Mouse (Mus musculus) ES-E14 (cell line): Measurements from ENCODE around the gene Mphosph8. TPM values are rescaled to one million over a fixed set of nuclear protein-coding genes. Genes with fewer than 3 reads are reported as not detected.

Experiments used
- DNase-seq: peaks from one replicate; pipeline ENCODE4 v3.0.0-alpha.2; 2013; ENCODE audit warnings: low read depth, low spot score
- H3K27ac ChIP-seq: 2 replicates; pipeline ENCODE4 v1.5.1; 2012; ENCODE audit warnings: low read depth, mild to moderate bottlenecking, low read length, moderate library complexity, mixed read lengths; ENCODE audit not compliant: poor library complexity, insufficient read depth, severe bottlenecking
- H3K36me3 ChIP-seq: 2 replicates; pipeline ENCODE4 v1.6.1; 2012; ENCODE audit warnings: mild to moderate bottlenecking, low read length, moderate library complexity, mixed read lengths; ENCODE audit not compliant: control insufficient read depth, poor library complexity, insufficient read depth, severe bottlenecking
- H3K4me1 ChIP-seq, 2 experiments: fragments of 150-350 bp in 1 of 2; sonication (generic) in 1 of 2; 2 replicates each; pipeline ENCODE4 v1.6.1; 2012; ENCODE audit warnings: low read length in 2 of 2, mild to moderate bottlenecking in 1 of 2, mixed read lengths in 1 of 2; ENCODE audit not compliant: control insufficient read depth in 2 of 2, insufficient read depth in 2 of 2, poor library complexity in 1 of 2
- H3K4me3 ChIP-seq, 2 experiments: fragments of 150-350 bp in 1 of 2; sonication (generic) in 1 of 2; 2 replicates each; pipeline ENCODE4 v1.5.1; 2012; ENCODE audit warnings: low read length in 2 of 2, low read depth in 1 of 2, mild to moderate bottlenecking in 1 of 2, mixed read lengths in 1 of 2; ENCODE audit not compliant: insufficient read depth in 1 of 2, poor library complexity in 1 of 2, severe bottlenecking in 1 of 2
- H3K9ac ChIP-seq: 2 replicates; pipeline ENCODE4 v1.6.1; 2012; ENCODE audit warnings: low read depth, mild to moderate bottlenecking, low read length, mixed read lengths; ENCODE audit not compliant: poor library complexity, insufficient read depth, severe bottlenecking
- H3K9me3 ChIP-seq: fragments of 150-350 bp; sonication (generic); 2 replicates; pipeline ENCODE4 v1.6.1; 2012; ENCODE audit warnings: low read depth, mild to moderate bottlenecking, low read length; ENCODE audit not compliant: control insufficient read depth, insufficient read depth
- CHD2 ChIP-seq: IDR thresholded peaks from 2 replicates; pipeline ENCODE4 v1.6.1; 2014; ENCODE audit warnings: mild to moderate bottlenecking, low read depth, low read length, inconsistent platforms
- HCFC1 ChIP-seq: IDR thresholded peaks from 2 replicates; pipeline ENCODE4 v1.6.1; 2012; ENCODE audit warnings: low read length, inconsistent platforms, borderline replicate concordance; ENCODE audit not compliant: insufficient read depth
- MAFK ChIP-seq: IDR thresholded peaks from 2 replicates; pipeline ENCODE4 v1.6.1; 2014; ENCODE audit warnings: mild to moderate bottlenecking, low read depth, low read length, inconsistent platforms; ENCODE audit not compliant: insufficient read depth
- ZC3H11A ChIP-seq: IDR thresholded peaks from 2 replicates; pipeline ENCODE4 v1.6.1; 2012; ENCODE audit warnings: low read depth, mild to moderate bottlenecking, inconsistent platforms, low read length, borderline replicate concordance
- ZNF384 ChIP-seq: IDR thresholded peaks from 2 replicates; pipeline ENCODE4 v1.6.1; 2012; ENCODE audit warnings: low read depth, low read length, inconsistent platforms
- in situ Hi-C, 2 experiments: fragments of 600-800 bp; cut with MboI; formaldehyde crosslinking; loops; one replicate each; pipeline ENCODE4 v1.15.1; 2025; ENCODE audit warnings: low sequenced_read_pairs in 2 of 2, inconsistent platforms in 1 of 2; ENCODE audit not compliant: unreplicated experiment in 2 of 2
- total RNA-seq: library from RNA; depleted of rRNA; stranded (reverse); fragments of 300-350 nt; gene quantifications from 2 replicates; pipeline ENCODE4 v1.2.3, GENCODE M21; 2012; rRNA removed

Gene Mphosph8
- 26.5 and 34.8 TPM in 2 replicates for total RNA-seq

GRCm38 (mm10) chr14:56667969-56668802, at the start of gene Mphosph8:
Mphosph8 (plus strand) TSS chr14:56668248.
- TF ChIP-seq MAFK (no peak), CHD2 (peak; percentile 89), ZNF384 (no peak), ZC3H11A (no peak), HCFC1 (no peak)
- peak; percentile 99 for DNase-seq
- H3K4me1 ChIP-seq = peaks cover 2 to 5% of the 10 kb centered on the region in 2 experiments; a peak in 2 of 4 replicates
- peak within 1 kb of the TSS; percentile 93 to 100 for H3K4me3 ChIP-seq
- H3K9ac ChIP-seq = peak within 1 kb of the TSS; percentile 91
- in situ Hi-C loops = no loop called here
- no peaks in the 10 kb centered on the region for H3K9me3 ChIP-seq
- H3K36me3 ChIP-seq = peaks cover 5% of the 10 kb centered on the region
- peak within 1 kb of the TSS; percentile 80 for H3K27ac ChIP-seq

GRCm38 (mm10) chr14:56620425-56620824, 47.6 kb upstream of the Mphosph8 start:
- no peak overlapping the region for H3K27ac ChIP-seq
- TF ChIP-seq ZC3H11A (no peak), HCFC1 (no peak)
- H3K36me3 ChIP-seq = no peaks in the 10 kb centered on the region
- H3K9ac ChIP-seq = no peak overlapping the region
- in situ Hi-C loops = no loop called here
- H3K4me1 ChIP-seq = no peaks in the 10 kb centered on the region
- no peaks in the 10 kb centered on the region for H3K9me3 ChIP-seq
- DNase-seq = no peak
- no peak overlapping the region for H3K4me3 ChIP-seq

GRCm38 (mm10) chr14:56626202-56626601, 41.8 kb upstream of the Mphosph8 start:
- H3K4me1 ChIP-seq = no peaks in the 10 kb centered on the region
- H3K36me3 ChIP-seq = no peaks in the 10 kb centered on the region

GRCm38 (mm10) chr14:56628336-56628735, 39.7 kb upstream of the Mphosph8 start:
- DNase-seq = no peak
- no peaks in the 10 kb centered on the region for H3K4me1 ChIP-seq
- no peaks in the 10 kb centered on the region for H3K36me3 ChIP-seq
- TF ChIP-seq HCFC1 = no peak
- TF ChIP-seq CHD2 = no peak
- TF ChIP-seq MAFK = no peak
- no peak for TF ChIP-seq ZC3H11A
- TF ChIP-seq ZNF384 = no peak
- H3K9me3 ChIP-seq = no peaks in the 10 kb centered on the region
- H3K4me3 ChIP-seq = no peak overlapping the region
- in situ Hi-C loops = no loop called here
- no peak overlapping the region for H3K27ac ChIP-seq
- H3K9ac ChIP-seq = no peak overlapping the region

More at GRCm38 (mm10) chr14:56626202-56626601, 41.8 kb upstream of the Mphosph8 start:
- TF ChIP-seq MAFK (no peak), HCFC1 (no peak), ZC3H11A (no peak), ZNF384 (no peak), CHD2 (no peak)
- H3K27ac ChIP-seq = no peak overlapping the region
- H3K9ac ChIP-seq = no peak overlapping the region
- DNase-seq = no peak
- no peaks in the 10 kb centered on the region for H3K9me3 ChIP-seq
- in situ Hi-C loops = no loop called here
- no peak overlapping the region for H3K4me3 ChIP-seq

- Histone ChIP-seq H3K4me3 (no peak overlapping the region), H3K4me1 (no peaks in the 10 kb centered on the region), H3K9me3 (no peaks in the 10 kb centered on the region), H3K36me3 (no peaks in the 10 kb centered on the region), H3K9ac (no peak overlapping the region), H3K27ac (no peak overlapping the region)
- no peak for DNase-seq
- TF ChIP-seq MAFK = no peak
- no peak for TF ChIP-seq ZC3H11A
- no peak for TF ChIP-seq CHD2
- TF ChIP-seq ZNF384 = no peak
- TF ChIP-seq HCFC1 = no peak
- in situ Hi-C loops = no loop called here
Observed at GRCm38 (mm10) chr14:56631109-56631508, 36.9 kb upstream of the Mphosph8 start.
